Mouse (Mus musculus) G1E (cell line): ENCODE results near the gene Prpsap2.

Source experiments
- CTCF ChIP-seq: IDR thresholded peaks from 2 replicates; pipeline ENCODE4 v1.5.1; 2012; ENCODE audit warnings: low read depth, low read length, inconsistent platforms, mixed read lengths
- GATA1 ChIP-seq: IDR thresholded peaks from 2 replicates; pipeline ENCODE4 v1.6.1; 2012; ENCODE audit warnings: borderline replicate concordance, low read length, inconsistent platforms, mixed read lengths
- GATA2 ChIP-seq: IDR thresholded peaks from 2 replicates; pipeline ENCODE4 v1.6.1; 2012; ENCODE audit warnings: low read depth, low read length, inconsistent platforms, borderline replicate concordance
- TAL1 ChIP-seq: conservative IDR thresholded peaks from 2 replicates; pipeline ENCODE4 v1.6.1; 2012; ENCODE audit warnings: low read depth, low read length, inconsistent platforms, mixed read lengths

DNA sequence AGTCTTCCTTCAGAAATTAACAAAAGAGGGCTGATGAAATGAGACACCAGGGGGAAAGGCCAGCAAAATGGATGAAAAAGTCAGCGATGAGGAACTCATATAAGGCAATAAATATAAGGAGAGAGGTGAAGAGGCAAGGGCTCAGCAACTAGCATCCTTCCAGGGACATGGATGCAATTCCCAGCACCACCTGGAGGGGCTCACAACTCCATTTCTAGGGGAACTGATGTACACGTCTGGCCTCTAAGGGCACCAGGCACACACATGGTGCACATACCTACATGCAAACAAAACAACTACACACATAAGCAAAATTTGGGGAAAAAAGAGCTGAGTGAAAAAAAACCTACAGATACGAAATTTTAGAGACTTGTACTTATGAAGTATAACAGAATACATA, 17.4 kb downstream of the Prpsap2 start:
- TF ChIP-seq CTCF (no peak), GATA1 (no peak), GATA2 (no peak), TAL1 (no peak)
